Mouse (Mus musculus) limb, embryonic 14.5 days (tissue): ENCODE measurements around the gene Slc48a1. TPM values are rescaled to one million over a fixed set of nuclear protein-coding genes. Genes with fewer than 3 reads are reported as not detected.

Experiments
- ATAC-seq: fragments of 200-750 bp; cut with Nextera tagmentation; 2 replicates; pipeline ENCODE4 v1.8.0; 2017; ENCODE audit warnings: low read depth, moderate number of reproducible peaks, moderate TSS enrichment; ENCODE audit not compliant: low FRiP score
- DNase-seq: peaks from one replicate; pipeline ENCODE4 v3.0.0-alpha.2; 2015; ENCODE audit warnings: low spot score
- H3K27ac ChIP-seq: fragments of 300-500 bp; sonication (generic); replicated peaks from 2 replicates; pipeline ENCODE4 v1.5.1; 2014; ENCODE audit warnings: low read depth, mild to moderate bottlenecking, low read length, moderate library complexity, mixed read lengths
- H3K27me3 ChIP-seq: fragments of 300-500 bp; sonication (generic); 2 replicates; pipeline ENCODE4 v1.6.1; 2014; ENCODE audit warnings: low read length, mixed read lengths; ENCODE audit not compliant: control insufficient read depth, insufficient read depth
- H3K36me3 ChIP-seq: fragments of 300-500 bp; sonication (generic); 2 replicates; pipeline ENCODE4 v1.6.1; 2014; ENCODE audit warnings: mild to moderate bottlenecking, low read length, moderate library complexity, mixed read lengths; ENCODE audit not compliant: control insufficient read depth, insufficient read depth
- H3K4me1 ChIP-seq: fragments of 300-500 bp; sonication (generic); 2 replicates; pipeline ENCODE4 v1.6.1; 2014; ENCODE audit warnings: antibody characterized with exemption, low read length, mixed read lengths; ENCODE audit not compliant: control insufficient read depth, insufficient read depth
- H3K4me2 ChIP-seq: fragments of 300-500 bp; sonication (generic); replicated peaks from 2 replicates; pipeline ENCODE4 v1.6.1; 2014; ENCODE audit warnings: low read depth, mild to moderate bottlenecking, low read length, moderate library complexity; ENCODE audit not compliant: severe bottlenecking
- H3K4me3 ChIP-seq: fragments of 300-500 bp; sonication (generic); replicated peaks from 2 replicates; pipeline ENCODE4 v1.5.1; 2014; ENCODE audit warnings: low read length
- H3K9ac ChIP-seq: fragments of 300-500 bp; sonication (generic); 2 replicates; pipeline ENCODE4 v1.6.1; 2014; ENCODE audit warnings: mild to moderate bottlenecking, low read depth, low read length, moderate library complexity; ENCODE audit not compliant: severe bottlenecking
- H3K9me3 ChIP-seq: fragments of 300-500 bp; sonication (generic); 2 replicates; pipeline ENCODE4 v1.6.1; 2016; ENCODE audit warnings: low read length; ENCODE audit not compliant: control insufficient read depth
- POLR2A ChIP-seq: fragments of 200-500 bp; IDR thresholded peaks from 2 replicates; pipeline ENCODE4 v1.8.0; 2012; ENCODE audit warnings: inconsistent platforms, mild to moderate bottlenecking, moderate library complexity, borderline replicate concordance; ENCODE audit not compliant: insufficient read depth, insufficient read length; ENCODE audit errors: extremely low read depth
- WGBS: fragments of 180-500 bp; shearing (Covaris S2); extraction: QIAGEN DNeasy Blood & Tissue Kit; methylation state at CpG from one replicate; pipeline ENCODE4 v1.1.7; 2014; 5-methylcytosine and 5-hydroxymethylcytosine counted together
- polyA plus RNA-seq, 2 experiments: library from polyadenylated mRNA; depleted of rRNA in 1 of 2; stranded (reverse) in 1 of 2; unstranded in 1 of 2; fragments of >200 nt; fragmentation: Nextera tagmentation in 1 of 2; extraction: Ambion mirVana in 1 of 2; gene quantifications; 2 replicates each; pipeline versions ENCODE4 v1.2.1 to v1.2.3; 2012 to 2014

Slc48a1 gene
- polyA plus RNA-seq, 2 experiments: 23.4 to 46.2 TPM

- ATAC-seq: no peak
- H3K27me3 ChIP-seq: no peaks in the 10 kb centered on the region
- no peak for TF ChIP-seq POLR2A
- H3K36me3 ChIP-seq: no peaks in the 10 kb centered on the region
- no peaks in the 10 kb centered on the region for H3K9me3 ChIP-seq
- no peak for DNase-seq
- no peak overlapping the region for H3K4me2 ChIP-seq
- 93% methylated on average over 6 of the region's 6 CpGs for WGBS
- peaks cover 24% of the 10 kb centered on the region for H3K4me1 ChIP-seq
- no peak overlapping the region for H3K9ac ChIP-seq
- no peak overlapping the region for H3K4me3 ChIP-seq
- no peak overlapping the region for H3K27ac ChIP-seq
Measured at GRCm38 (mm10) chr15:97841383-97841782, 63.1 kb downstream of the Slc48a1 start.

GRCm38 (mm10) chr15:97842058-97842457 is 63.7 kb downstream of the Slc48a1 start:
- no peak overlapping the region for H3K4me3 ChIP-seq
- H3K36me3 ChIP-seq: no peaks in the 10 kb centered on the region
- DNase-seq (no peak), ATAC-seq (no peak)
- no peak overlapping the region for H3K9ac ChIP-seq
- 81% methylated on average over 6 of the region's 6 CpGs for whole genome bisulfite sequencing
- H3K27ac ChIP-seq: no peak overlapping the region
- no peaks in the 10 kb centered on the region for H3K9me3 ChIP-seq
- no peaks in the 10 kb centered on the region for H3K27me3 ChIP-seq
- TF ChIP-seq POLR2A: no peak
- no peak overlapping the region for H3K4me2 ChIP-seq
- peaks cover 24% of the 10 kb centered on the region for H3K4me1 ChIP-seq

Other genes starting within 250 kb of the Slc48a1 start
- 15.2 and 22.7 TPM in 2 replicates for gene Rpap3, start 72.7 kb upstream of the Slc48a1 start, polyA plus RNA-seq (2012; rRNA removed)
- 31.1 and 31.4 TPM in 2 replicates for gene Rpap3, start 72.7 kb upstream of the Slc48a1 start, polyA plus RNA-seq (2014; fragmentation: Nextera tagmentation; extraction: Ambion mirVana)
- 7.1 and 9.4 TPM in 2 replicates for gene Endou, start 47.2 kb upstream of the Slc48a1 start, polyA plus RNA-seq (2012; rRNA removed)
- gene Endou, start 47.2 kb upstream of the Slc48a1 start, polyA plus RNA-seq (2014; fragmentation: Nextera tagmentation; extraction: Ambion mirVana): 8.7 and 11.6 TPM in 2 replicates
- gene Rapgef3, start 10.5 kb upstream of the Slc48a1 start, polyA plus RNA-seq (2012; rRNA removed): 21.7 and 30.9 TPM in 2 replicates
- 8.0 and 8.4 TPM in 2 replicates for gene Rapgef3, start 10.5 kb upstream of the Slc48a1 start, polyA plus RNA-seq (2014; fragmentation: Nextera tagmentation; extraction: Ambion mirVana)
- gene Hdac7, start 66.0 kb downstream of the Slc48a1 start, polyA plus RNA-seq (2012; rRNA removed): 79.3 and 113 TPM in 2 replicates
- 36.5 and 39.5 TPM in 2 replicates for gene Hdac7, start 66.0 kb downstream of the Slc48a1 start, polyA plus RNA-seq (2014; fragmentation: Nextera tagmentation; extraction: Ambion mirVana)
- 3.4 and 4.0 TPM in 2 replicates for gene Vdr, start 132.1 kb downstream of the Slc48a1 start, polyA plus RNA-seq (2012; rRNA removed)
- gene Vdr, start 132.1 kb downstream of the Slc48a1 start, polyA plus RNA-seq (2014; fragmentation: Nextera tagmentation; extraction: Ambion mirVana): 1.9 and 2.0 TPM in 2 replicates
- 49.9 and 59.1 TPM in 2 replicates for gene Tmem106c, start 185.7 kb downstream of the Slc48a1 start, polyA plus RNA-seq (2012; rRNA removed)
- 49.8 and 51.5 TPM in 2 replicates for gene Tmem106c, start 185.7 kb downstream of the Slc48a1 start, polyA plus RNA-seq (2014; fragmentation: Nextera tagmentation; extraction: Ambion mirVana)
- gene Col2a1, start 226.2 kb downstream of the Slc48a1 start, polyA plus RNA-seq (2012; rRNA removed): 1,642 and 1,975 TPM in 2 replicates
- 754 and 761 TPM in 2 replicates for gene Col2a1, start 226.2 kb downstream of the Slc48a1 start, polyA plus RNA-seq (2014; fragmentation: Nextera tagmentation; extraction: Ambion mirVana)